Mouse (Mus musculus): ENCODE results near the gene Rpl12.

DNA sequence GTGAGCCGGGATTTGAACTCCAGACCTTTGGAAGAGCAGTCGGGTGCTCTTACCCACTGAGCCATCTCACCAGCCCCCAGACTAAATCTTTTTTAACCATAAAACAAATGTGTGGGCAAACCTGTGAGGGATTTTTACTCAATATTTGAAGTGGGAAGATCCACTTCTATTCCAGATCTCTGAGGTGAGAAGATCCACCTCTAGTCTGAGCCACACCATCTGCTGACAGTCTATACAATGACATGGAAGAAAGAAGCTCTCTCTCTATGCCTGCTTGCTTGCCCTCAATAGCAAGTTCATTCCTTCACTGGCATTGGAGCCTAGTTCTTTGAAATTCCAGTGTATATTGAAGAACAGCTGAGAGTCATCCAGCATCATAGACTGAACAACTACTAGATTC, 38.4 kb downstream of the Rpl12 start:
- TF ChIP-seq CTCF (IDR thresholded peaks at IDR 0.05; ENCODE audit: low read depth) (no peak), EP300 (IDR thresholded peaks at IDR 0.05; ENCODE audit: low read depth) (no peak)

Measured in liver, postnatal 0 days (tissue).